Mouse (Mus musculus) midbrain, postnatal 0 days (tissue): ENCODE measurements at regions not wholly inside any gene's neighbourhood (a gene's known extent, or its start where the extent isn't known, plus 50 kb on each side); places are given as distances from the start of the nearest gene placed in this dataset.
A peak's percentile ranks its signal among the peaks of the same experiment; 100 is the strongest.

Experiments
- ATAC-seq: fragments of 200-750 bp; cut with Nextera tagmentation; 2 replicates; pipeline ENCODE4 v1.8.0; 2017; ENCODE audit warnings: moderate number of reproducible peaks, mild to moderate bottlenecking, moderate TSS enrichment, moderate library complexity; ENCODE audit not compliant: low FRiP score
- DNase-seq: peaks from one replicate; pipeline ENCODE4 v3.0.0-alpha.2; 2015; ENCODE audit warnings: low spot score
- H3K27ac ChIP-seq: fragments of 300-500 bp; sonication (generic); 2 replicates; pipeline ENCODE4 v1.5.1; 2014; ENCODE audit warnings: low read depth, mild to moderate bottlenecking, low read length, mixed read lengths
- H3K27me3 ChIP-seq: fragments of 300-500 bp; sonication (generic); 2 replicates; pipeline ENCODE4 v1.6.1; 2014; ENCODE audit warnings: low read length, control low read depth, mixed read lengths; ENCODE audit not compliant: insufficient read depth
- H3K36me3 ChIP-seq: fragments of 300-500 bp; sonication (generic); 2 replicates; pipeline ENCODE4 v1.6.1; 2014; ENCODE audit warnings: low read length, control low read depth, mixed read lengths; ENCODE audit not compliant: insufficient read depth
- H3K4me1 ChIP-seq: fragments of 300-500 bp; sonication (generic); 2 replicates; pipeline ENCODE4 v1.6.1; 2014; ENCODE audit warnings: mild to moderate bottlenecking, control low read depth, antibody characterized with exemption, low read length, mixed read lengths; ENCODE audit not compliant: insufficient read depth
- H3K4me2 ChIP-seq: fragments of 300-500 bp; sonication (generic); 2 replicates; pipeline ENCODE4 v1.6.1; 2014; ENCODE audit warnings: low read depth, mild to moderate bottlenecking, low read length, mixed read lengths; ENCODE audit not compliant: poor library complexity, severe bottlenecking
- H3K4me3 ChIP-seq: fragments of 300-500 bp; sonication (generic); 2 replicates; pipeline ENCODE4 v1.5.1; 2014; ENCODE audit warnings: low read depth, mild to moderate bottlenecking, low read length, moderate library complexity
- H3K9ac ChIP-seq: fragments of 300-500 bp; sonication (generic); replicated peaks from 2 replicates; pipeline ENCODE4 v1.6.1; 2014; ENCODE audit warnings: mild to moderate bottlenecking, low read length, moderate library complexity, mixed read lengths; ENCODE audit not compliant: poor library complexity, severe bottlenecking
- H3K9me3 ChIP-seq: fragments of 300-500 bp; sonication (generic); 2 replicates; pipeline ENCODE4 v1.6.1; 2016; ENCODE audit warnings: low read length, control low read depth
- CTCF ChIP-seq: IDR thresholded peaks from 2 replicates; pipeline ENCODE4 v1.5.1; 2016; ENCODE audit warnings: antibody characterized with exemption, mild to moderate bottlenecking
- WGBS: fragments of 180-500 bp; shearing (Covaris S2); extraction: QIAGEN DNeasy Blood & Tissue Kit; methylation state at CpG from one replicate; pipeline ENCODE4 v1.1.7; 2014; 5-methylcytosine and 5-hydroxymethylcytosine counted together

DNA sequence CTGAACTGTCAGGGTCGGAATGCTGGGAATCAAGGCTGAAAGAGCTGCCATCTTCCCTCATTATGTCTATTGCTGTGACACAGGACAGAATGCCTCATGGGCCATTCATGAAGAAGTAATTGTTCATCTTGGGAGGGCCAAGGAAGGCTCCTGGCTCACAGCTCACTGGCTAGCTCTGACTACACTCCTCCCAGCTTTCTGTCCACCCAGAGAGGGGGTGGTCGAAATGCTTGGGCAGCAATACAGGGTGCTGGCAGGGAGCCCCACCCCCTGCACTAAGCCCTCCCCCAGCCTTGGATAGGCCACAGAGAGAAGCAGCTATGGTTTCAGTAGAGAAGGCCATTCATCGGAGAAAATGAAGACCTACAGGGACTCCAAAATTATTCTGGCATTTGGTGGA is 192.2 kb upstream of the Prok2 start:
- H3K4me1 ChIP-seq = no peaks in the 10 kb centered on the region
- H3K4me3 ChIP-seq = no peak overlapping the region
- H3K9me3 ChIP-seq = no peaks in the 10 kb centered on the region
- H3K27ac ChIP-seq = no peak overlapping the region
- TF ChIP-seq CTCF = no peak
- no peak overlapping the region for H3K4me2 ChIP-seq
- H3K36me3 ChIP-seq = no peaks in the 10 kb centered on the region
- H3K27me3 ChIP-seq = no peaks in the 10 kb centered on the region
- ATAC-seq (no peak), DNase-seq (peak; percentile 26)
- no peak overlapping the region for H3K9ac ChIP-seq
- 66% methylated on average over 3 of the region's 3 CpGs for WGBS

DNA sequence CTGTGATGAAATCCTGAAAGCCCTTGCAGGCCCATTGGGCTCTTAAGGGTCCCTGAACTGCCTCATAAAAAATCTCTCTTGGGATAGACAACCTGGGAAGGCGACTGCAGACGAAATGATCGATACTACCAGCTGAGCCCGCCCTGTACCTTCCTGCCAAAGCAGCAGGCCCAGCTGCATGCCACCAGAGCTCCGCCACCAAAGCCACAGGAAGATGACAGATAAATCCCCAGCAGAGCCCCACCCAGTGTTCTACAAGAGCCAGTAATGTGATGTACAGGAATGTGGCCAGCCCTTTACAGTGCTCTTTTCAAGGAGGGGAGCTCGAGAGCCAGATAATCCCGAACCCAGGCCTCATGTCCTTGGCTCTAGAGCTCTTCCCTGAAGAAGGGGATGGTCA is 183.7 kb upstream of the Prok2 start:
- no peak for TF ChIP-seq CTCF
- H3K9ac ChIP-seq = no peak overlapping the region
- 90% methylated on average over 7 of the region's 7 CpGs for WGBS
- no peak overlapping the region for H3K4me3 ChIP-seq
- no peaks in the 10 kb centered on the region for H3K4me1 ChIP-seq
- no peaks in the 10 kb centered on the region for H3K9me3 ChIP-seq
- ATAC-seq = no peak
- DNase-seq = no peak
- H3K36me3 ChIP-seq = no peaks in the 10 kb centered on the region
- no peak overlapping the region for H3K4me2 ChIP-seq
- 0 out of 2 replicates have a peak, but pooled peaks cover 4% of the 10 kb centered on the region for H3K27me3 ChIP-seq
- no peak overlapping the region for H3K27ac ChIP-seq

DNA sequence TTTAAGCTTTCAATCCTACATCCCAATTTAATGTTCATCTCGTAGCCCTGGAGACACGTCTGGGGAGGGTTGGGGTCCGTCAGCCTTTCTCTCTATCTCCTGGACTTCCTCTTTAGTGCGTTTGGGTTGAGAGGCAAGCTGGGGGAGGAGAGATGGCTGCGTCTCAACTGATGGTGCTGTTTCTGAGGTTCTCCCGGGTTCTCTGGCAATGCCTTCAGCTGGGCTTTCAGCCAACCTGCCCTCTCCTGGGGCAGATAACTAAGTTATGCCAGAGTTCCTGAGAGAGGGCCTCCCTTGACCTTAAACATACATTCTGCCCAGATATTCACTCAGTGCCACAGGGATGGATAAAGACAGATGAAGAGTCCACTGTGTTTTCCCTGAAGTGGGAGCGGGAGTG is 183.3 kb upstream of the Prok2 start:
- H3K4me2 ChIP-seq = no peak overlapping the region
- no peaks in the 10 kb centered on the region for H3K9me3 ChIP-seq
- TF ChIP-seq CTCF = no peak
- H3K9ac ChIP-seq = no peak overlapping the region
- H3K4me3 ChIP-seq = no peak overlapping the region
- H3K27ac ChIP-seq = no peak overlapping the region
- no peaks in the 10 kb centered on the region for H3K4me1 ChIP-seq
- DNase-seq (no peak), ATAC-seq (no peak)
- WGBS = 71% methylated on average over 7 of the region's 7 CpGs
- H3K36me3 ChIP-seq = no peaks in the 10 kb centered on the region
- 0 out of 2 replicates have a peak, but pooled peaks cover 4% of the 10 kb centered on the region for H3K27me3 ChIP-seq

DNA sequence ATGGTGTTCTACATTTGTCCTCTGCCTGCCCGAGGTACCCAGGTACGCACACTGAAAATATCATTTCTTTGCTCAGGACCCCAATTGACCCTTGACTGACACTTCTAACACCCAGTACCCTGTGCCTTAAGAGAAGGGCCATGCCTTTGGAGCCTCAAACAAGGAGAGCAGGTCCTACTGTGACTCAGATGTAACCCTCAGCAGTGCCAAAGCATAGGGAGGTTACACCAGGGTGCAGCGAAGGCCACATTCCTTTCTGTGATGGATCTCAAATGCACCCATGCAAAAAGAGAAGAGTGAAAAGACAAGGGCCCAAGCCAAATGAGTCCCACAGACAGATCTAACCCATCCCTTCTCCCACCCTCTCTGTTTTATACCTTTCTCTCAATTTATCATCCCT is 181.9 kb upstream of the Prok2 start:
- 92% methylated on average over 3 of the region's 3 CpGs for WGBS
- Histone ChIP-seq H3K36me3 (no peaks in the 10 kb centered on the region), H3K4me1 (no peaks in the 10 kb centered on the region), H3K27me3 (0 out of 2 replicates have a peak, but pooled peaks cover 4% of the 10 kb centered on the region), H3K4me3 (no peak overlapping the region), H3K27ac (no peak overlapping the region), H3K9me3 (no peaks in the 10 kb centered on the region), H3K9ac (no peak overlapping the region), H3K4me2 (no peak overlapping the region)
- ATAC-seq (no peak), DNase-seq (no peak)
- no peak for TF ChIP-seq CTCF

DNA sequence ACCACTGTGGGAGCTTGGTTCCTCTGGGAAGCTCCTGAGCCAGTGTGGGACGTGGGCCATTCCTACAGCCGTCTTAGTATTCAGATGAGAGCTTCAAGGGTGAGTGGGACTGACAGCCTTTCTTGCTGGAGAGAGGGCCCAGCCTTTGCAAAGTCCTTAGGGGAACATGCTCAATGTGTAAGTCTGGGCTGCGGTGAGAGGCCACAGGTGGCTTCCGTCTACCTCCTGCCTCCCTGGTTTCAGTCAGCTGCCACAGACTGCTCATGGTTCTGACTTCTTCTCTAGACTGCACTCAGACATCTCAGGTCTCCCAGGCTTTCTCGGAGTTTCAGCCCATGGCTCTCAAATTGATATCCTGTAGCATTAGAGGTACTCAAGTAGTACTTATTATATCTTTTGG is 179.0 kb upstream of the Prok2 start:
- Histone ChIP-seq H3K27me3 (0 out of 2 replicates have a peak, but pooled peaks cover 6% of the 10 kb centered on the region), H3K4me1 (no peaks in the 10 kb centered on the region), H3K9ac (no peak overlapping the region), H3K4me2 (no peak overlapping the region), H3K9me3 (no peaks in the 10 kb centered on the region), H3K36me3 (no peaks in the 10 kb centered on the region), H3K4me3 (no peak overlapping the region), H3K27ac (no peak overlapping the region)
- no peak for TF ChIP-seq CTCF
- ATAC-seq (no peak), DNase-seq (no peak)
- 84% methylated on average over 5 of the region's 5 CpGs for WGBS

DNA sequence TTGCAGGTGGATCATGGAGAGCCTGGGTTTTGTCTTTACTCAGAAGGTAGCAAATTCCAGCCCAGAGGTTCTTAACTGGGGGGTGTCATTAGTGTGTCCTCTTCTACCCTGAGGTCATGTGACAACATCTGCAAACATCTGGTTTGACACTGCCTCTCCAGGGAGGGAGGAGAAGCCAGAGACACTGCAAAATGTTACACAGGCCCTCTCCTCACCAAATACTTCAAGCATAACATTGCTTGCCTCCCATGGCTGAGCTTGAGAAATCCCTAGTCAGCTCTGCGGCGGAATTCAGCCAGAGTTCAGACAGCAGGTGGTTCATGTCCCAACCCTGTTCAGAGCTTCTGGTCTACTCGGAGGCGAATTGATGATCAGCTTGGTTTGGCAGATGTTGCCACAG is 178.4 kb upstream of the Prok2 start:
- Histone ChIP-seq H3K9ac (no peak overlapping the region), H3K36me3 (no peaks in the 10 kb centered on the region), H3K4me1 (no peaks in the 10 kb centered on the region), H3K9me3 (no peaks in the 10 kb centered on the region), H3K4me3 (no peak overlapping the region), H3K27ac (no peak overlapping the region), H3K27me3 (0 out of 2 replicates have a peak, but pooled peaks cover 6% of the 10 kb centered on the region), H3K4me2 (no peak overlapping the region)
- 67% methylated on average over 4 of the region's 4 CpGs for WGBS
- no peak for TF ChIP-seq CTCF
- DNase-seq (no peak), ATAC-seq (no peak)
